Mouse (Mus musculus) C2C12 (cell line): Measurements from ENCODE around the gene Csad. TPM values are rescaled to one million over a fixed set of nuclear protein-coding genes. Genes with fewer than 3 reads are reported as not detected.

Source experiments
- H3K27me3 ChIP-seq: one replicate; pipeline ENCODE4 v1.6.1; 2011; ENCODE audit not compliant: control insufficient read depth, insufficient read depth, insufficient read length
- H3K36me3 ChIP-seq: one replicate; pipeline ENCODE4 v1.6.1; 2011; ENCODE audit not compliant: control insufficient read depth, insufficient read depth
- H3K4me3 ChIP-seq: one replicate; pipeline ENCODE4 v1.5.1; 2011; ENCODE audit warnings: mild to moderate bottlenecking, control low read depth; ENCODE audit not compliant: poor library complexity, insufficient read depth, severe bottlenecking
- H3K79me2 ChIP-seq: one replicate; pipeline ENCODE4 v1.6.1; 2011; ENCODE audit not compliant: control insufficient read depth, insufficient read depth
- H3K79me3 ChIP-seq: one replicate; pipeline ENCODE4 v1.6.1; 2011; ENCODE audit warnings: low read depth, control low read depth
- H3ac ChIP-seq: one replicate; pipeline ENCODE3; 2011; ENCODE audit warnings: low read depth; ENCODE audit not compliant: control insufficient read depth, insufficient read length
- CEBPB ChIP-seq: IDR thresholded peaks from one replicate; pipeline ENCODE4 v1.6.1; 2011; ENCODE audit warnings: low read depth, mild to moderate bottlenecking, control low read depth, moderate library complexity
- CTCF ChIP-seq: IDR thresholded peaks from one replicate; pipeline ENCODE4 v1.5.1; 2011; ENCODE audit not compliant: control insufficient read depth, insufficient read depth, insufficient read length
- FOSL1 ChIP-seq: IDR thresholded peaks from one replicate; pipeline ENCODE4 v1.8.0; 2011; ENCODE audit warnings: mild to moderate bottlenecking, low read length; ENCODE audit not compliant: poor library complexity, insufficient read depth, severe bottlenecking
- MAX ChIP-seq: IDR thresholded peaks from one replicate; pipeline ENCODE4 v1.6.1; 2011; ENCODE audit warnings: mild to moderate bottlenecking, control low read depth
- MYOD1 ChIP-seq: IDR thresholded peaks from one replicate; pipeline ENCODE4 v1.6.1; 2011; ENCODE audit warnings: low read depth; ENCODE audit not compliant: control insufficient read depth, insufficient read length
- MYOG ChIP-seq: IDR thresholded peaks from one replicate; pipeline ENCODE4 v1.6.1; 2011; ENCODE audit not compliant: control insufficient read depth, insufficient read length; ENCODE audit errors: extremely low read depth
- USF1 ChIP-seq: IDR thresholded peaks from one replicate; pipeline ENCODE4 v1.6.1; 2011; ENCODE audit warnings: low read depth, mild to moderate bottlenecking, control low read depth, moderate library complexity
- polyA plus RNA-seq: library from polyadenylated mRNA; unstranded; fragments of >200 nt; fragmentation: generic; extraction: Trizol; gene quantifications from one replicate; pipeline ENCODE4 v1.2.1, GENCODE M21; 2012; ENCODE audit warnings: missing spikeins

Csad gene
- polyA plus RNA-seq, 1 experiment = 26.4 TPM

GRCm38 (mm10) chr15:102179924-102180323 is 24.6 kb downstream of the Csad start:
- Histone ChIP-seq H3K79me2 (no peaks in the 10 kb centered on the region), H3K36me3 (no peaks in the 10 kb centered on the region), H3K79me3 (no peaks in the 10 kb centered on the region), H3K27me3 (no peaks in the 10 kb centered on the region), H3K4me3 (no peak overlapping the region), H3ac (no peak overlapping the region)
- TF ChIP-seq MYOG (no peak), CTCF (no peak), USF1 (no peak), CEBPB (no peak), MYOD1 (no peak), MAX (no peak), FOSL1 (no peak)

GRCm38 (mm10) chr15:102179106-102179505 is 25.4 kb downstream of the Csad start:
- TF ChIP-seq MAX (no peak), CEBPB (no peak), FOSL1 (no peak), MYOD1 (no peak)
- no peaks in the 10 kb centered on the region for H3K79me3 ChIP-seq
- no peaks in the 10 kb centered on the region for H3K27me3 ChIP-seq
- no peaks in the 10 kb centered on the region for H3K36me3 ChIP-seq
- H3ac ChIP-seq = no peak overlapping the region
- H3K79me2 ChIP-seq = no peaks in the 10 kb centered on the region
- no peak overlapping the region for H3K4me3 ChIP-seq

- Histone ChIP-seq H3ac (no peak overlapping the region), H3K79me3 (no peaks in the 10 kb centered on the region), H3K36me3 (no peaks in the 10 kb centered on the region), H3K4me3 (no peak overlapping the region), H3K79me2 (no peaks in the 10 kb centered on the region), H3K27me3 (no peaks in the 10 kb centered on the region)
- TF ChIP-seq CEBPB (no peak), CTCF (peak; percentile 69), USF1 (no peak), MYOG (no peak), MAX (no peak)
Observed at GRCm38 (mm10) chr15:102178279-102178678, 26.2 kb downstream of the Csad start.

- H3ac ChIP-seq = no peak overlapping the region
- H3K79me3 ChIP-seq = no peaks in the 10 kb centered on the region
- H3K79me2 ChIP-seq = no peaks in the 10 kb centered on the region
- TF ChIP-seq USF1 (no peak), FOSL1 (no peak), CEBPB (no peak), CTCF (no peak), MAX (no peak), MYOG (no peak), MYOD1 (no peak)
- H3K4me3 ChIP-seq = no peak overlapping the region
- no peaks in the 10 kb centered on the region for H3K27me3 ChIP-seq
- H3K36me3 ChIP-seq = no peaks in the 10 kb centered on the region
Observed at GRCm38 (mm10) chr15:102177417-102177816, 27.1 kb downstream of the Csad start.

GRCm38 (mm10) chr15:102176571-102177316 is 27.8 kb downstream of the Csad start:
- Histone ChIP-seq H3ac (no peak overlapping the region), H3K27me3 (no peaks in the 10 kb centered on the region), H3K4me3 (no peak overlapping the region), H3K79me2 (no peaks in the 10 kb centered on the region), H3K79me3 (no peaks in the 10 kb centered on the region), H3K36me3 (no peaks in the 10 kb centered on the region)
- no peak for TF ChIP-seq MYOG
- no peak for TF ChIP-seq CEBPB
- TF ChIP-seq MAX = no peak
- no peak for TF ChIP-seq FOSL1
- no peak for TF ChIP-seq USF1
- no peak for TF ChIP-seq MYOD1
- TF ChIP-seq CTCF = no peak
